Mouse (Mus musculus) heart, postnatal 36 days (tissue): ENCODE measurements around the gene Slc24a5. TPM values are rescaled to one million over a fixed set of nuclear protein-coding genes. Genes with fewer than 3 reads are reported as not detected.
"Not testable (repeated sequence)": the region's sequence is repeated elsewhere in the genome, so short reads cannot be mapped to it uniquely, and the experiment has no call there.

Experiments used
- DNase-seq, 2 experiments: peaks; one replicate each; pipeline ENCODE4 v3.0.0; 2021 to 2022
- intact Hi-C: fragments of 180-260 bp; cut with DNase I; formaldehyde crosslinking; loops from one replicate; pipeline ENCODE4 v1.15.1; 2025
- total RNA-seq, 2 experiments: library from RNA; stranded (reverse); gene quantifications; 2 replicates each; pipeline ENCODE4 v1.2.3; 2021

Slc24a5 gene
- under 1 TPM; 0.64 to 0.89 TPM for total RNA-seq

DNA sequence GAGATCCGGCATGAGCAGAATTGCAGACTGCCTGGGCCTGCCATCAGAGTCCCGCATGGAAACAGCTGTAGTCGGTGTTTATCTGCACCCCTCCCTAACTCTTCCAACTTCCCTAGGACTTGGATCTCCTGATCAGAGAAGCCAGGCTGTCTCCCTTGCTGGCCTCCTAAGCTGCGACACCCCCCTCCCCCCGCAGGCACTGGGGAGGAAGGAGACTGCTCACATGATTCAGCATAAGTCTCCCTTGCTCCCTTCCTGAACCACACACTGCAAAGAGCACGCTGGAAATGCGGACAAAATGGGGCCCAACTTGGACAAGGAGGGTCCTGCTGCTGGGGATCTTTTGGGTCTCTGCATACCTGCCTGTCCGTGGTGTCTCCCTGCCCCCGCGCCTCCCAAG is at the start of gene Slc24a5:
Slc24a5 (plus strand) TSS at position 231 of the 400 bp plus-strand sequence.
- peak; percentile 7 to 25 for DNase-seq
- intact Hi-C loops: no loop called here

DNA sequence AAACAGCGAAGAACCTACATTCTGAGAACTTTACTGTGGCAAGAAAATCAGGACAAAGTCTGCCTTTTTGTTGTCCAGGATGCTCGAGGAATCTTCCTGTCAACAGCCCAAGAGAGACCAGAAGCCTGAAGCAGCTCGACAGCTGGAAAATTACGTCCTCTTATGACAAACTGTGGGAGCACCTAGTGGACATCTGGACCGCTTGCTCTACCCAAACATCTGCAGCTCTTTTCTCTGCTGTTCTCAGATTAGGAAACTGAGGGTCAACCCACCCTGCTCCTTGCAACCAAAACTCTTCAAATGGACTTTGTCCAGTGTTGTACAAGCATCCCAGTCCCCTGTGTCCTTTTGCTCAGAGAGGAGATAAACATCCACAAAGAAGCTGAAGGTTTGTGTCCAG is 43.5 kb upstream of the Slc24a5 start:
- intact Hi-C loops: loop anchor here (10.0 kb wide), 1 partner anchor 170 kb away; no protein-coding TSS in a partner anchor
- peak in 1 of 2 experiments; percentile 39 for DNase-seq

- no peak for DNase-seq
- intact Hi-C loops: loop anchor here (10.0 kb wide), 1 partner anchor 172 kb away; no protein-coding TSS in a partner anchor
Measured at GRCm38 (mm10) chr2:125026358-125027000, 41.4 kb upstream of the Slc24a5 start.

DNA sequence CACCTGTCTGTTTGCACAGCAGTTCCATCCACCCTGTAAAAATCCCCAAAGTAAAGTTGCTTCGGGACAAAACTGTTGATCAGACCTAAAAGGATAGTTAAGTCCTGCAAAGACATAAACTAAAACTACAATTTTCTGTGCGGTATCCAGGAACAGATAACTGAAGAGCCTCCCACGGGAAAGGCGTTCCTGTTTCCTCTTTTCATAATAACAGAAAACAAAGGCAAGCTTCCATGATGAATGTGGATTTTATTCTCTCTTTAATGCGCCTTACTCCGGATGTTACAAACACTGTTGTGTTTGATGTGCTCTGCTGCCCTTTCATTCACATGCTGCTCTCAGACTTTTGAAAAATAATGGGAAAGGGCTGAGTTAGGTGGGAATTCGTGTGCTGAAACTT is 37.3 kb upstream of the Slc24a5 start:
- DNase-seq: no peak
- intact Hi-C loops: no loop called here

- DNase-seq: no peak
- intact Hi-C loops: no loop called here
Measured at GRCm38 (mm10) chr2:125031111-125031510, 36.8 kb upstream of the Slc24a5 start.

DNA sequence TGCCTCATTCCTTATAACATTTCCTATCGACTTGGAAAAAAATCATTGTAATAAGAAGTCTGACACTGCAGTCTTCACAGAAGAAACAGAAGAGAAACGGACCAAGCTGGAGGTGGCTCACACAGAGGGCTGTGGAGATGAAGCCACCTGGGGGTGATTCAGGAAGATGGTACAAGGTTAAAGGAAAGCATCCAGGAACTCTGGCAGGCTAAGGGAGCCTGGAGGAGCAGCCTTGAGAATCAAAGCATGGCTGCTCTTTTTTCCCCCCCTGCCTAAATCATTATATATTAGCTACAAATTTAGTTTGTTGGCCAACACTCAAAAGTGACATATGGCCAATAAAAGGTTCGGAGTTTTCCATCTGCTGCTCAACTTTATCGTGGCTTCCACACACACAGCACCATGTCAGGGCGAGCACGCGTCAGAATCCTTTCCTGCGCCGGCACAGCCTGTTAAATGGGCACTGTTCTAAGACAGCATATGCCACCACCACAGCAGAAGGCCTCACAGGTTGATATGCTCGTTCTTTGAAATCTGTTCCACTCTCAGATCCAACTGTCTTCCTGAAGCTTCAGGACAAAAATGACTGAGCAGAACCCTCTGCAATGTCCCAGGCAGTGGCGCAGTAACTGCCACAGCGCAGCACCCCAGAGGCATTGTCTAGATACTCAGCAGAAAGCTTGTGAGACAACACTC is 36.2 kb upstream of the Slc24a5 start:
- DNase-seq: no peak
- intact Hi-C loops: no loop called here

DNA sequence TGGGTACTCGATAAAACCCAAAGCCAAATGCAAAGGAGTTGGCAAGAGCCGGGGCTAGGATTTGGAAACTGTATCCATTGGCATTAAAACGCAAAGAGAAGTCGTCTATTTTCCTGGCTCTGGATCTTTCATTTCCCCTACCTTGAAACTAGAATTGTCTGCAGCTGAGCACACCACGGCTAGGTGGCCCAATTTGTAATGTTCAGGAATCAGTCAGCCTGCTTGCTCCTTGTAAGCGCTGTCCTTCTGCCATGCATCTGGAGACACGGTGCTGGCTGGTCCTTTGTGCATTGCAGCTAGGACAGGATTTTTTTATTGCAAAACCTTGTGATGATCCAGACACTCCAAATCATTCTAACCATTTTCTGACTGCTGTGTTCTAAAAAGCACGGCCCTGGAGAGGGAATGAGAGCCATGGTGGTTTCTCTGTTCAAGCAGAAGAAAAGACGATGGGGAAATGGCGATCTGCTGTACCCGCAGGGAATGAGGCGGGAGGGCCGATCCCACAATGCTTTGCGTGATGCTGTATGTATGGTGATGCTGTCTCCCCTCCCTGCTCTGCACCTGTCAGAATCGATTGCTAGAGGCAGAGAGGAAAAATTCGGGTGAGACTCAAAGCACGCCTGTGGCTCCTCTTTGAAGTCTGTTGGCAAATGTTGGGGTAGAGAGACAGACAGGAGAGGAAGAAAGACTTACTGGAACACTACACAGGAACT is 35.5 kb upstream of the Slc24a5 start:
- DNase-seq: no peak
- intact Hi-C loops: no loop called here

DNA sequence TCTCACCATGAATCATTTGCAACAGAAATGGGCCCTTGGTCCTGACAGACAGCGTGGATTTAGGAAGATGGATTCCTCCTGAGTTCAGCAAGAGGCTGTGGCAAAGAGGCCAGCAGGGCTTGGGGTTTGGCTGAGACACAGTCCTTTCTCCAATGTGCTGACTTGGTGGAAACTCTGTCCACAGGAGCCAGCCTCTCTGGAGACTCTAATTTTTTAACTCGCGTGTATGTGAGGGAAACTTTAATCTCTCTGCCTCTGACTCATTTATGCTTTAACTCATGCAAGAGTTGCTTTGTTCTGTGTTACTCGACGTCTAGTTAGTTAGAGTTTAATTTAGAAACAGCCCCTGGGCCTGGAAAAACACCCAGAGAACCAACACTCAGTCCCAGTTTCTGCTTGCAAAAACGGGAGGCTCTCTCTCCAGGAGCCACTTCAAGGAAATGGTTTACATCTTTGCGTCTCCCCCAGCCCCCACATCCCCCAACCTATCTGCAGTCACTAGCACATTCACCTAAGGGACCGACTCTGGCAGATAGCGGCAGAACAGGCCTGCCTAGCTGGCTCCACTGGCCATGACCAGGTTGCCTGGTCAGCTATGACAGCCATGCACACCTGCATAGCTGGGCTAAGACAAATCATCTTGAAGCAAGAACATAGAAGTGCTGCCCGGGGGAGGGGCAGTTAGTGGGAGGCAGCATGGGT is 34.7 kb upstream of the Slc24a5 start:
- intact Hi-C loops: no loop called here
- DNase-seq: no peak

GRCm38 (mm10) chr2:125055316-125055903 is 12.5 kb upstream of the Slc24a5 start:
- intact Hi-C loops: no loop called here
- DNase-seq: no peak

DNA sequence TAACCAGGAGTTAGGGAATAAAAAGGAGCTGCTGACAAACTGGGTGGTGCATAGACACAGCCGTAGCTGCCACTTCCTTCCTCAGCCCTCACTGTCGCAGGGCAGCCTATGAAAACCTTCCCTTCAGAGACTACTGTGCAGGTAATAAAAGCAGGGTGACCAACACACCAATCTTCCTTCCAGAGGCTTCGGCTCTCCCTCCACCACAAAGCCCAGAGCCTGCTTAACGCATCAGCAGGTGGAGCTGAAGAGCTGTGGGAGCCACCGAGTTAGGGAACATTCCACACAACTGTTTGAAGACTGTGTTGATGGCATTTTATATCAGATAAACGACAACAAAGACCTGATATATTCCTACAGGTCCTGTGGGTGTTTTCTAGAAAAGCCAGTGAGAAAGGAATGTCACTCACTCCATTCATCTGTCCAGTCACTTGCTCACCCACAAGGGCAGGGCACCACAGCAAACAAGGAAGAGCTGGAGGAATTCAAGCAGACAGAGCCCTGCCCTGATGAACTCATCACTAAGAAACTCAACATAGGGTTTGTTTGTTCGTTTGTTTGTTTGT is 10.6 kb upstream of the Slc24a5 start:
- no peak for DNase-seq
- intact Hi-C loops: loop anchor here (2.0 kb wide), 1 partner anchor 131 kb away; no protein-coding TSS in a partner anchor

GRCm38 (mm10) chr2:125061451-125061850 is 6.5 kb upstream of the Slc24a5 start:
- intact Hi-C loops: no loop called here
- DNase-seq: no peak

DNA sequence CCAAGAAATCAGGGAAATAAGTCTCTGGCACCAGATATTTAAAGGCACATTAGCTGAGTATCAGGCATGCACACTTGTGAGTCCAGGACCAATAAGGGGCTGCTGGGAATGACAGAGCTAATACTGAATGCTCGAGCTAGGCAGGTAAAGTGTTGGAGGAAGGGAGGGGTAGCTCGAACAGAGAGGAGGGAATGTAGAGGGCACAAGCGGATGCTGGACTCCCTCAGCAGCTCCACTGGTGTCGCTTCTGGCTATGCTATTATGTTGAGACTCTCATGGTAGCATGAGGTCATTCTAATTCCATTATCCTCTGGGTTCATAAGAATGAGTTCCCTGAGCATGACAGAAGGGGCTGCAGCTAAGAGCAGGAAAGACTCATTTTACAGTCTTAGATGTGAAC is 5.0 kb upstream of the Slc24a5 start:
- DNase-seq: no peak
- intact Hi-C loops: no loop called here

DNA sequence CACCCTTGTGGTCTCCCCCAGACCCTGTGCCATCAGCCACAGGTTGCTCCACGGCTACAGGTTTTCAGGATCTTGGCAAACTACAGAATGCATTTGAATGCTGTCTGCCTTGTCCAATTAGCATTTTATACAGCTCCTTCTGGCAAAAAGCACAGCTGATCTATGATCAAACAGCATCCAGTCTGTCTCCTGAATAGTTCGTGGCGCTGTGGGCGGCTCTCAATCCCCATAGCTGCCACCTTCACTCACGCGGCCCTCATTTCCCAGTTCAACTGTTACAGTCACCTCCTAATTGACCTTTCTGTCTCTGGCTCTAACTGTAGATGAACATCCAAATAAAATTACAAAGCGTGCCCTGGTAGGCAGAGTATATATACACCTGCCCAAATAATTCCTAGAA is 551 bp upstream of the Slc24a5 start:
- intact Hi-C loops: no loop called here
- no peak for DNase-seq

- DNase-seq: no peak
- intact Hi-C loops: no loop called here
Measured at GRCm38 (mm10) chr2:125068696-125069095, 772 bp downstream of the Slc24a5 start.

DNA sequence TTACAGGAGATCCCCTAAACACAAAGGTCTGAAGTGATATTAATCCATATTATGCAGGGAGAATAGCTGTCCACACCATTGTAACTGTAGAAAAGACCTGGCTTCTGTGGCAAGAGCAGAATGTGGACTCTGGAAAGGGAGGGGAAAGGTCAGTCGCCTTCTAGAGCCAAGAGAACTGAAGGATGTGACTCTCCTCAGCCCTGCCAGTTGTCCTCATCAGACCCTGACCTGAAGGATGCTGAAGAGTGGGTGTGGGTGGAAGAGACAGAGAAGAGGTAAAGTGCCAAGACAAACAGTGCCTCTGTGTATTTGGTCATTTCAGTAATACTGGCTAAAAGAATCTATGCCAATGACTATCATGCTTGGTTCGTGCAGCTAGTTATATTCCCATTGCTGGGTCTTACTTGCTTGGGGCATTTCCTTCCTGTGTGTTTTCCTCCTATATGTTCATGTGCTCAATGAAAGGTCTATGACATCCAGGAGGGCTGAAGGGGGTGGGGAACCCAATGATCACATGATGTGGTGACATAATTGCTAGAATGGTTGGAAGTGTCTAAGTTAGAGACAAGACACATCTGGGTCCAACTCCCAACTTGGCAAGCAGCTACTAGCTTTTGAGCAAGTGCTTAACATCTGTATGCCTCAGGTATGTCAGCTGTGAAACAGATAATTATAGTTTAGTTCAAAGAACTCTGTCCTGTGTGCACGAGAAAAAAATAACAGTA is 5.3 kb downstream of the Slc24a5 start:
- intact Hi-C loops: no loop called here
- DNase-seq: peak; percentile 11 to 21

- DNase-seq: no peak
- intact Hi-C loops: no loop called here
Measured at GRCm38 (mm10) chr2:125083879-125084278, 16.0 kb downstream of the Slc24a5 start.

DNA sequence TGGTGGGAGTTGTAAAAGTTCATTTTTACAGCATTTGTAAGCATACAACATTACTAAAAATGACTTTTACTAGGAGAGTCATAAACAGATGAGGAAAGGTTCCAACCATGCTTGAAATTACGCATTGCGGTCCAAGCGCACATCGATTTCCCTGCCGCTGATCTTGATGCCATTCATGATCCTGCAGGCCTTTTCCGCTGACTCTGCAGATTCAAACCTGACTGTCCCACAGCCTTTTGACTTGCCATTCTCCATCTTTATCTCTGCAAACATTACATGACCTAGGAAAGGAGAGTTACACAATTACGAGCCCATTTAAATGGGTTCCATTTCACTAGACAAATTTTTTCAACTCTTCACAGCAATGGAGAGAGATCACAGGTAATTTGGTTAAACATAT is 20.8 kb downstream of the Slc24a5 start:
- DNase-seq: no peak
- intact Hi-C loops: no loop called here

DNA sequence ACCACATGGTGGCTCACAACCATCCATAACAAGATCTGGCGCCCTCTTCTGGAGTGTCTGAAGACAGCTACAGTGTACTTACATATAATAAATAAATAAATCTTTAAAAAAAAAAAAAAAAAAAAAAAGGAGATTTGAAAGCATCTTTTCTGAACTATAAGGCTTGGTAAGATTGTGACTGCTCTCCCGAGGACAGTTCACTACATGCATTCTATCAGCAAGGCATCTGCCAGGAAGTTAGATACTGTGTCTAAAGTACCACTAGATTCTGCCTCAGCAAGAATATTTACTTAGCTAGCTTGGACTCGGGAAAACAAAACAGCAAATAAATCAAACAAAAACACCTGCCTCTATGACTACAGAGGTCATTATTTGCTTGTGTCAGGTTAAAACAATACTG is 24.2 kb downstream of the Slc24a5 start:
- DNase-seq, intact Hi-C loops: not testable (repeated sequence)

DNA sequence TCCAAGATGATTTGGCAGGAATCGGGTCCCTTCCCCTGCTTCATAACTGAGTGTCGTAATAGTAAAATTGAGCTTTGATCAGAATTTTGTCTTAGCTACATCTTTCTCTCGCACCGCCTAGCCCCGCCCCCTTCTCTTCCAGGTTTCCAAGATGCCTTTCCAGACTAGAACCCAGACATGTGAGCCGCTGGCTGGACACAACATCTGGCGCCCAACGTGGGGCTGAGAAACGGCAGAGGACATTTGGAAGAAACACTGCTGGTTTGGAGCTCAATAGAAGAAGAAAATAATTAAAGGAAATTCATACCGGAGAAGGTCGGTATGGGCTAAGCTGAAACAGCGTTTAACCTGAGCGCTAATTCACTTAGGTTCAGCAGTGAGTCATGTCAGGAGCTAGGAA is 36.6 kb downstream of the Slc24a5 start:
- intact Hi-C loops, DNase-seq: not testable (repeated sequence)

DNA sequence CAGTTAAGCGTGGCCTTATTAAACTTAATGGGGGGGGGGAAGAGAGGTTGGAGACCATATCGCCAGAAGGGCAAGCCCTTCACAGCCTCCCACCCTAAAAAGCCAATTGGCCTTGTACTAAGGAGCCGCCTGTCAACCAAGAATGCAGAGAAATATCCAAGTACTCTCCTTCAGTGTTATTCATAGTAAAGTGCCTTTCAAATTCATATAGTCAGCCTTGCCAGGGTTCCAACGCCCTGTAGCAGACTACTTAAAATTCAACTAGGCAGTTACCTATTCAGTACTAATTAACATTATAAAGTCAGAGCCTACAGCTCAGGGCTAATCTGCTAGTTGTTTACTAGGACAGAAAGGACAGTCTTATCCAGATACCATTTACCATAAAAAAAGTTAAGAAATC is 38.6 kb downstream of the Slc24a5 start:
- intact Hi-C loops: not testable (repeated sequence)

More for the DNA sequence above, 38.6 kb downstream of the Slc24a5 start:
- not testable (repeated sequence) for DNase-seq
